Mouse (Mus musculus): ENCODE measurements at regions not wholly inside any gene's neighbourhood (a gene's known extent, or its start where the extent isn't known, plus 50 kb on each side); places are given as distances from the start of the nearest gene placed in this dataset.
"Not testable (repeated sequence)": the region's sequence is repeated elsewhere in the genome, so short reads cannot be mapped to it uniquely, and the experiment has no call there.

- Histone ChIP-seq H3K4me3 (no peak overlapping the region), H3K4me1 (no peaks in the 10 kb centered on the region), H3K9me3 (replicated peaks) (no peaks in the 10 kb centered on the region), H3K36me3 (ENCODE audit: poor library complexity, severe bottlenecking) (no peaks in the 10 kb centered on the region), H3K9ac (no peak overlapping the region), H3K4me2 (no peak overlapping the region), H3K27me3 (no peaks in the 10 kb centered on the region), H3K27ac (no peak overlapping the region)
- no peak for ATAC-seq
- WGBS: 43% methylated on average over 10 of the region's 10 CpGs
Observed at GRCm38 (mm10) chr8:15670722-15671121, 624.8 kb upstream of the BB014433 start.

GRCm38 (mm10) chr8:15670298-15670697, 624.4 kb upstream of the BB014433 start:
- no peaks in the 10 kb centered on the region for H3K27me3 ChIP-seq
- no peaks in the 10 kb centered on the region for H3K9me3 ChIP-seq (replicated peaks)
- WGBS: 87% methylated on average over 5 of the region's 5 CpGs
- no peak for ATAC-seq
- no peak overlapping the region for H3K27ac ChIP-seq
- no peaks in the 10 kb centered on the region for H3K4me1 ChIP-seq
- H3K36me3 ChIP-seq (ENCODE audit: poor library complexity, severe bottlenecking): no peaks in the 10 kb centered on the region
- H3K4me2 ChIP-seq: no peak overlapping the region
- H3K9ac ChIP-seq: no peak overlapping the region
- H3K4me3 ChIP-seq: no peak overlapping the region

- no peak for ATAC-seq
- Histone ChIP-seq H3K36me3 (ENCODE audit: poor library complexity, severe bottlenecking) (no peaks in the 10 kb centered on the region), H3K9me3 (replicated peaks) (no peaks in the 10 kb centered on the region), H3K9ac (no peak overlapping the region), H3K4me3 (no peak overlapping the region), H3K4me2 (no peak overlapping the region), H3K27me3 (no peaks in the 10 kb centered on the region), H3K27ac (no peak overlapping the region), H3K4me1 (no peaks in the 10 kb centered on the region)
- WGBS: 69% methylated on average over 3 of the region's 3 CpGs
Observed at GRCm38 (mm10) chr8:15669515-15669914, 623.6 kb upstream of the BB014433 start.

- Histone ChIP-seq H3K4me1 (no peaks in the 10 kb centered on the region), H3K4me3 (no peak overlapping the region), H3K27ac (no peak overlapping the region), H3K9me3 (replicated peaks) (no peaks in the 10 kb centered on the region), H3K4me2 (no peak overlapping the region), H3K27me3 (no peaks in the 10 kb centered on the region), H3K36me3 (ENCODE audit: poor library complexity, severe bottlenecking) (no peaks in the 10 kb centered on the region), H3K9ac (no peak overlapping the region)
- 64% methylated on average over 1 of the region's 1 CpGs for WGBS
- ATAC-seq: no peak
Observed at GRCm38 (mm10) chr8:15660602-15661001, 614.7 kb upstream of the BB014433 start.

GRCm38 (mm10) chr8:15634769-15635366, 589.0 kb upstream of the BB014433 start:
- H3K4me2 ChIP-seq: no peak overlapping the region
- 72% methylated on average over 4 of the region's 4 CpGs for WGBS
- ATAC-seq: no peak

GRCm38 (mm10) chr8:15628584-15628983, 582.7 kb upstream of the BB014433 start:
- no peak overlapping the region for H3K9ac ChIP-seq
- H3K9me3 ChIP-seq (replicated peaks): no peaks in the 10 kb centered on the region
- no peak overlapping the region for H3K4me3 ChIP-seq
- no peak overlapping the region for H3K27ac ChIP-seq
- no peaks in the 10 kb centered on the region for H3K36me3 ChIP-seq (ENCODE audit: poor library complexity, severe bottlenecking)
- H3K4me2 ChIP-seq: no peak overlapping the region
- WGBS: 91% methylated on average over 2 of the region's 2 CpGs
- H3K27me3 ChIP-seq: no peaks in the 10 kb centered on the region
- H3K4me1 ChIP-seq: no peaks in the 10 kb centered on the region
- no peak for ATAC-seq

More at GRCm38 (mm10) chr8:15634769-15635366, 589.0 kb upstream of the BB014433 start:
- Histone ChIP-seq H3K9ac (no peak overlapping the region), H3K27me3 (no peaks in the 10 kb centered on the region), H3K4me1 (no peaks in the 10 kb centered on the region), H3K36me3 (ENCODE audit: poor library complexity, severe bottlenecking) (no peaks in the 10 kb centered on the region), H3K27ac (no peak overlapping the region), H3K4me3 (no peak overlapping the region), H3K9me3 (replicated peaks) (no peaks in the 10 kb centered on the region; the same call in 1 of the 2 replicates)

- not testable (repeated sequence) for ATAC-seq
Observed at GRCm38 (mm10) chr8:15623602-15624392, 577.9 kb upstream of the BB014433 start.

GRCm38 (mm10) chr8:15610217-15610616, 564.3 kb upstream of the BB014433 start:
- Histone ChIP-seq H3K9ac (no peak overlapping the region), H3K4me2 (no peak overlapping the region), H3K27me3 (no peaks in the 10 kb centered on the region), H3K4me3 (no peak overlapping the region), H3K9me3 (replicated peaks) (no peaks in the 10 kb centered on the region), H3K36me3 (ENCODE audit: poor library complexity, severe bottlenecking) (no peaks in the 10 kb centered on the region), H3K4me1 (no peaks in the 10 kb centered on the region), H3K27ac (no peak overlapping the region)
- 59% methylated on average over 8 of the region's 8 CpGs for WGBS
- no peak for ATAC-seq

More at GRCm38 (mm10) chr8:15623602-15624392, 577.9 kb upstream of the BB014433 start:
- H3K4me2 ChIP-seq; H3K9ac ChIP-seq; H3K9me3 ChIP-seq (replicated peaks); H3K27me3 ChIP-seq; H3K36me3 ChIP-seq (ENCODE audit: poor library complexity, severe bottlenecking); H3K4me1 ChIP-seq; H3K4me3 ChIP-seq; H3K27ac ChIP-seq: not testable (repeated sequence)
- 91% methylated on average over 31 of the region's 31 CpGs for WGBS

GRCm38 (mm10) chr8:15607598-15608215, 561.8 kb upstream of the BB014433 start:
- WGBS: 42% methylated on average over 7 of the region's 7 CpGs
- H3K9me3 ChIP-seq (replicated peaks): no peaks in the 10 kb centered on the region
- no peak for ATAC-seq

GRCm38 (mm10) chr8:15601531-15601930, 555.7 kb upstream of the BB014433 start:
- Histone ChIP-seq H3K4me3 (no peak overlapping the region), H3K27me3 (no peaks in the 10 kb centered on the region), H3K27ac (no peak overlapping the region), H3K36me3 (ENCODE audit: poor library complexity, severe bottlenecking) (no peaks in the 10 kb centered on the region), H3K9me3 (replicated peaks) (no peaks in the 10 kb centered on the region), H3K4me1 (no peaks in the 10 kb centered on the region), H3K9ac (no peak overlapping the region), H3K4me2 (no peak overlapping the region)
- 87% methylated on average over 4 of the region's 4 CpGs for WGBS
- no peak for ATAC-seq

More at GRCm38 (mm10) chr8:15607598-15608215, 561.8 kb upstream of the BB014433 start:
- no peaks in the 10 kb centered on the region for H3K36me3 ChIP-seq (ENCODE audit: poor library complexity, severe bottlenecking)
- H3K4me2 ChIP-seq: no peak overlapping the region
- no peak overlapping the region for H3K4me3 ChIP-seq
- H3K27me3 ChIP-seq: no peaks in the 10 kb centered on the region
- no peak overlapping the region for H3K27ac ChIP-seq
- H3K9ac ChIP-seq: no peak overlapping the region
- H3K4me1 ChIP-seq: no peaks in the 10 kb centered on the region

GRCm38 (mm10) chr8:15593106-15593505, 547.2 kb upstream of the BB014433 start:
- no peak for ATAC-seq

GRCm38 (mm10) chr8:15583782-15584181, 537.9 kb upstream of the BB014433 start:
- H3K4me2 ChIP-seq: no peak overlapping the region
- WGBS: 42% methylated on average over 5 of the region's 5 CpGs
- H3K36me3 ChIP-seq (ENCODE audit: poor library complexity, severe bottlenecking): no peaks in the 10 kb centered on the region
- no peak overlapping the region for H3K9ac ChIP-seq
- no peak overlapping the region for H3K27ac ChIP-seq
- 0 out of 2 replicates have a peak, but pooled peaks have one; percentile 45 for ATAC-seq
- no peaks in the 10 kb centered on the region for H3K4me1 ChIP-seq
- no peaks in the 10 kb centered on the region for H3K9me3 ChIP-seq (replicated peaks)
- H3K27me3 ChIP-seq: no peaks in the 10 kb centered on the region
- H3K4me3 ChIP-seq: no peak overlapping the region

More at GRCm38 (mm10) chr8:15593106-15593505, 547.2 kb upstream of the BB014433 start:
- Histone ChIP-seq H3K9me3 (replicated peaks) (no peaks in the 10 kb centered on the region), H3K27me3 (no peaks in the 10 kb centered on the region), H3K4me3 (no peak overlapping the region), H3K4me2 (no peak overlapping the region), H3K27ac (no peak overlapping the region), H3K4me1 (no peaks in the 10 kb centered on the region), H3K9ac (no peak overlapping the region), H3K36me3 (ENCODE audit: poor library complexity, severe bottlenecking) (no peaks in the 10 kb centered on the region)
- WGBS: 74% methylated on average over 6 of the region's 6 CpGs
